Mouse (Mus musculus): ENCODE measurements around the gene Zfp429. TPM values are rescaled to one million over a fixed set of nuclear protein-coding genes. Genes with fewer than 3 reads are reported as not detected.
"Not testable (repeated sequence)": the region's sequence is repeated elsewhere in the genome, so short reads cannot be mapped to it uniquely, and the experiment has no call there.

Zfp429 gene
- polyA plus RNA-seq, 1 experiment from 2014 or later = 3.5 TPM

GRCm38 (mm10) chr13:67413634-67414033 is 14.0 kb upstream of the Zfp429 start:
- H3K4me1 ChIP-seq (ENCODE audit: control insufficient read depth, insufficient read depth, low read length); H3K36me3 ChIP-seq (ENCODE audit: control insufficient read depth, insufficient read depth, low read length); H3K9me3 ChIP-seq (ENCODE audit: control insufficient read depth, low read length); H3K27me3 ChIP-seq (ENCODE audit: control insufficient read depth, insufficient read depth, low read length); ATAC-seq (ENCODE audit: low read depth); H3K4me2 ChIP-seq (ENCODE audit: low read depth, low read length); H3K4me3 ChIP-seq (ENCODE audit: low read depth, low read length); H3K27ac ChIP-seq (ENCODE audit: low read depth, low read length); H3K9ac ChIP-seq (replicated peaks; ENCODE audit: low read depth, low read length): not testable (repeated sequence)
- WGBS = 82% methylated on average over 3 of the region's 3 CpGs

- H3K27me3 ChIP-seq (ENCODE audit: control insufficient read depth, insufficient read depth, low read length); H3K9me3 ChIP-seq (ENCODE audit: control insufficient read depth, low read length); H3K4me2 ChIP-seq (ENCODE audit: low read depth, low read length); H3K9ac ChIP-seq (replicated peaks; ENCODE audit: low read depth, low read length); H3K36me3 ChIP-seq (ENCODE audit: control insufficient read depth, insufficient read depth, low read length); H3K27ac ChIP-seq (ENCODE audit: low read depth, low read length); H3K4me1 ChIP-seq (ENCODE audit: control insufficient read depth, insufficient read depth, low read length); H3K4me3 ChIP-seq (ENCODE audit: low read depth, low read length): not testable (repeated sequence)
- peak; percentile 41; the same call in 1 of the 2 replicates for ATAC-seq (ENCODE audit: low read depth)
- 66% methylated on average over 3 of the region's 3 CpGs for WGBS
Observed at GRCm38 (mm10) chr13:67376255-67376654, 23.4 kb downstream of the Zfp429 start.

GRCm38 (mm10) chr13:67375050-67375911 is 24.3 kb downstream of the Zfp429 start, which contains the start of the genes Gm28041 and Zfp456:
Gene Gm28041 (minus strand): TSS chr13:67375733.
Gene Zfp456 (minus strand): TSS chr13:67375810.
- H3K4me2 ChIP-seq (ENCODE audit: low read depth, low read length) = peak within 1 kb of the TSS; percentile 49
- H3K4me3 ChIP-seq (ENCODE audit: low read depth, low read length) = peak within 1 kb of the TSS; percentile 26
- not testable (repeated sequence) for H3K9ac ChIP-seq (replicated peaks; ENCODE audit: low read depth, low read length); H3K4me1 ChIP-seq (ENCODE audit: control insufficient read depth, insufficient read depth, low read length); H3K36me3 ChIP-seq (ENCODE audit: control insufficient read depth, insufficient read depth, low read length); H3K27me3 ChIP-seq (ENCODE audit: control insufficient read depth, insufficient read depth, low read length); H3K27ac ChIP-seq (ENCODE audit: low read depth, low read length); H3K9me3 ChIP-seq (ENCODE audit: control insufficient read depth, low read length)
- peak; percentile 97 for ATAC-seq (ENCODE audit: low read depth)
- WGBS = 23% methylated on average over 13 of the region's 15 CpGs

- Histone ChIP-seq H3K27ac (ENCODE audit: low read depth, low read length) (no peak within 1 kb of the TSS), H3K9ac (replicated peaks; ENCODE audit: low read depth, low read length) (peak within 1 kb of the TSS; percentile 47), H3K4me3 (ENCODE audit: low read depth, low read length) (peak within 1 kb of the TSS; percentile 60), H3K4me2 (ENCODE audit: low read depth, low read length) (peak within 1 kb of the TSS; percentile 63), H3K36me3 (ENCODE audit: control insufficient read depth, insufficient read depth, low read length) (no peaks in the 10 kb centered on the region), H3K27me3 (ENCODE audit: control insufficient read depth, insufficient read depth, low read length) (no peaks in the 10 kb centered on the region), H3K9me3 (ENCODE audit: control insufficient read depth, low read length) (no peaks in the 10 kb centered on the region), H3K4me1 (ENCODE audit: control insufficient read depth, insufficient read depth, low read length) (0 out of 2 replicates have a peak, but pooled peaks cover 3% of the 10 kb centered on the region)
- WGBS = under 1% methylated on average over 15 of the region's 15 CpGs
- ATAC-seq (ENCODE audit: low read depth) = peak; percentile 97
Observed at GRCm38 (mm10) chr13:67360131-67360744, 39.4 kb downstream of the Zfp429 start, which contains the start of the genes Gm28044 and Zfp953. Gene Gm28044 (minus strand): TSS chr13:67360536. Gene Zfp953 (minus strand): TSS chr13:67360605.

GRCm38 (mm10) chr13:67351854-67352253 is 47.8 kb downstream of the Zfp429 start:
- Histone ChIP-seq H3K4me2 (ENCODE audit: low read depth, low read length) (no peak overlapping the region), H3K9me3 (ENCODE audit: control insufficient read depth, low read length) (no peaks in the 10 kb centered on the region), H3K4me3 (ENCODE audit: low read depth, low read length) (no peak overlapping the region), H3K4me1 (ENCODE audit: control insufficient read depth, insufficient read depth, low read length) (no peaks in the 10 kb centered on the region), H3K27ac (ENCODE audit: low read depth, low read length) (no peak overlapping the region), H3K36me3 (ENCODE audit: control insufficient read depth, insufficient read depth, low read length) (no peaks in the 10 kb centered on the region), H3K9ac (replicated peaks; ENCODE audit: low read depth, low read length) (no peak overlapping the region), H3K27me3 (ENCODE audit: control insufficient read depth, insufficient read depth, low read length) (no peaks in the 10 kb centered on the region)
- no peak for ATAC-seq (ENCODE audit: low read depth)

- Histone ChIP-seq H3K36me3 (ENCODE audit: control insufficient read depth, insufficient read depth, low read length) (no peaks in the 10 kb centered on the region), H3K9me3 (ENCODE audit: control insufficient read depth, low read length) (no peaks in the 10 kb centered on the region), H3K9ac (replicated peaks; ENCODE audit: low read depth, low read length) (no peak overlapping the region), H3K4me1 (ENCODE audit: control insufficient read depth, insufficient read depth, low read length) (no peaks in the 10 kb centered on the region), H3K4me2 (ENCODE audit: low read depth, low read length) (no peak overlapping the region), H3K27me3 (ENCODE audit: control insufficient read depth, insufficient read depth, low read length) (no peaks in the 10 kb centered on the region), H3K4me3 (ENCODE audit: low read depth, low read length) (no peak overlapping the region), H3K27ac (ENCODE audit: low read depth, low read length) (no peak overlapping the region)
- WGBS = 95% methylated on average over 2 of the region's 2 CpGs
- no peak for ATAC-seq (ENCODE audit: low read depth)
Observed at GRCm38 (mm10) chr13:67343422-67343821, 56.2 kb downstream of the Zfp429 start.

Other genes with a start within 250 kb of the Zfp429 start
- gene Rsl1, start 226.6 kb downstream of the Zfp429 start, polyA plus RNA-seq (2014; fragmentation: Nextera tagmentation; extraction: Ambion mirVana) = 4.5 and 5.2 TPM in 2 replicates
- 2.2 and 2.4 TPM in 2 replicates for gene Zfp455, start 205.3 kb downstream of the Zfp429 start, polyA plus RNA-seq (2014; fragmentation: Nextera tagmentation; extraction: Ambion mirVana)
- gene Zfp458, start 121.4 kb downstream of the Zfp429 start, polyA plus RNA-seq (2014; fragmentation: Nextera tagmentation; extraction: Ambion mirVana) = 7.6 and 10.4 TPM in 2 replicates
- 1.3 and 1.8 TPM in 2 replicates for gene Zfp457, start 93.3 kb downstream of the Zfp429 start, polyA plus RNA-seq (2014; fragmentation: Nextera tagmentation; extraction: Ambion mirVana)
- 1.8 and 3.0 TPM in 2 replicates for gene Zfp595, start 67.2 kb downstream of the Zfp429 start, polyA plus RNA-seq (2014; fragmentation: Nextera tagmentation; extraction: Ambion mirVana)
- not detected in 2 replicates for gene Gm28044, start 39.3 kb downstream of the Zfp429 start, polyA plus RNA-seq (2014; fragmentation: Nextera tagmentation; extraction: Ambion mirVana)
- 0.84 and 1.0 TPM in 2 replicates for gene Zfp953, start 39.2 kb downstream of the Zfp429 start, polyA plus RNA-seq (2014; fragmentation: Nextera tagmentation; extraction: Ambion mirVana)
- gene Gm28041, start 24.1 kb downstream of the Zfp429 start, polyA plus RNA-seq (2014; fragmentation: Nextera tagmentation; extraction: Ambion mirVana) = not detected in 2 replicates
- 0.59 and 0.80 TPM in 2 replicates for gene Zfp456, start 24.0 kb downstream of the Zfp429 start, polyA plus RNA-seq (2014; fragmentation: Nextera tagmentation; extraction: Ambion mirVana)
- 0.46 and 1.2 TPM in 2 replicates for gene Zfp459, start 21.6 kb upstream of the Zfp429 start, polyA plus RNA-seq (2014; fragmentation: Nextera tagmentation; extraction: Ambion mirVana)
- 5.3 and 7.6 TPM in 2 replicates for gene Zfp874a, start 51.8 kb upstream of the Zfp429 start, polyA plus RNA-seq (2014; fragmentation: Nextera tagmentation; extraction: Ambion mirVana)
- 2.7 and 3.5 TPM in 2 replicates for gene Zfp874b, start 84.4 kb upstream of the Zfp429 start, polyA plus RNA-seq (2014; fragmentation: Nextera tagmentation; extraction: Ambion mirVana)
- gene Zfp58, start 100.7 kb upstream of the Zfp429 start, polyA plus RNA-seq (2014; fragmentation: Nextera tagmentation; extraction: Ambion mirVana) = 11.0 and 12.6 TPM in 2 replicates
- not detected in 2 replicates for gene Gm26965, start 126.3 kb upstream of the Zfp429 start, polyA plus RNA-seq (2014; fragmentation: Nextera tagmentation; extraction: Ambion mirVana)
- 40.4 and 42.6 TPM in 2 replicates for gene Zfp87, start 126.4 kb upstream of the Zfp429 start, polyA plus RNA-seq (2014; fragmentation: Nextera tagmentation; extraction: Ambion mirVana)
- gene Zfp748, start 154.0 kb upstream of the Zfp429 start, polyA plus RNA-seq (2014; fragmentation: Nextera tagmentation; extraction: Ambion mirVana) = 17.8 and 18.4 TPM in 2 replicates
- gene Zfp729b, start 209.9 kb upstream of the Zfp429 start, polyA plus RNA-seq (2014; fragmentation: Nextera tagmentation; extraction: Ambion mirVana) = 6.1 and 7.2 TPM in 2 replicates
- gene Gm49345, start 237.9 kb upstream of the Zfp429 start, polyA plus RNA-seq (2014; fragmentation: Nextera tagmentation; extraction: Ambion mirVana) = 1.2 TPM in 1 of 2 replicates, not detected in the other
- 4.1 and 5.1 TPM in 2 replicates for gene Zfp729a, start 238.0 kb upstream of the Zfp429 start, polyA plus RNA-seq (2014; fragmentation: Nextera tagmentation; extraction: Ambion mirVana)

Measured in neural tube, embryonic 14.5 days (tissue).